Mouse (Mus musculus) liver (tissue): ENCODE measurements around the gene Olfr1022.

Experiments used
- DNase-seq: peaks from one replicate; pipeline ENCODE4 v3.0.0-alpha.2; 2020; ENCODE audit warnings: mixed read lengths

Gene Olfr1022

GRCm38 (mm10) chr2:85868294-85868693 is at the start of gene Olfr1022:
Gene Olfr1022, plus strand, starts transcription at chr2:85868594.
- DNase-seq: no peak

GRCm38 (mm10) chr2:85845383-85845782 is 23.0 kb upstream of the Olfr1022 start, which contains the start of gene Olfr1019:
Gene Olfr1019, minus strand, starts transcription at chr2:85845483.
- no peak for DNase-seq

- no peak for DNase-seq
These were observed 21.7 kb upstream of the Olfr1022 start, which contains the start of gene Olfr1020 for GRCm38 (mm10) chr2:85846730-85847129. Gene Olfr1020, plus strand, starts transcription at chr2:85847030.

GRCm38 (mm10) chr2:85885340-85885739 is 16.9 kb downstream of the Olfr1022 start, which contains the start of gene Olfr1023:
Gene Olfr1023, plus strand, starts transcription at chr2:85885640.
- DNase-seq: no peak

- DNase-seq: no peak
These were observed 36.6 kb downstream of the Olfr1022 start, which contains the start of gene Olfr1024 for GRCm38 (mm10) chr2:85904952-85905351. Gene Olfr1024, minus strand, starts transcription at chr2:85905052.

DNA sequence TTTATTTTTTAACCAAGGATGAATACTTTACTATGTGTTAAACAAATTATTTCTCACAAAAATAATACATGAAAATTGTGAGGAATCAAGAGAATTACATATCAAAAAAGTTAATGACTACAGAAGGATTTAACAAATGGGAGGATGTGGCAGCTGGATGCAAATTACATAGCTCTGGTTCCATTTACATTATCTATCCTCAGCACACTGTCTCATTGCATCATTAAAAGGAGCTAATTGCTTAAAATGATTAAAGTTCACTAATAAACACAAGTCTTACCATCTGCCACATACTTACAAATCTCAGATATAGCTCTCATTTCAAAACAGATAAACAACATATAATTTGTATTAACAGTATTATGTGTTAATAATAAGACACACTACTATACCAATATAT is 44.8 kb downstream of the Olfr1022 start:
- no peak for DNase-seq

- DNase-seq: no peak
These were observed 46.5 kb downstream of the Olfr1022 start, which contains the start of gene Olfr1025-ps1 for GRCm38 (mm10) chr2:85914893-85915292. Gene Olfr1025-ps1, plus strand, starts transcription at chr2:85915193.
